Mouse (Mus musculus) forebrain, embryonic 11.5 days (tissue): Measurements from ENCODE around the gene Slc44a3. TPM values are rescaled to one million over a fixed set of nuclear protein-coding genes. Genes with fewer than 3 reads are reported as not detected.

ENCODE experiments used
- ATAC-seq: fragments of 200-750 bp; cut with Nextera tagmentation; replicated peaks from 2 replicates; pipeline ENCODE4 v1.8.0; 2017; ENCODE audit warnings: moderate TSS enrichment; ENCODE audit not compliant: low FRiP score
- DNase-seq: peaks from one replicate; pipeline ENCODE4 v3.0.0-alpha.2; 2017; ENCODE audit warnings: low spot score
- H3K27ac ChIP-seq: fragments of 300-500 bp; sonication (generic); 2 replicates; pipeline ENCODE4 v1.5.1; 2014; ENCODE audit warnings: low read depth, low read length
- H3K27me3 ChIP-seq: fragments of 300-500 bp; sonication (generic); 2 replicates; pipeline ENCODE4 v1.6.1; 2014; ENCODE audit warnings: mild to moderate bottlenecking, low read length, mixed read lengths; ENCODE audit not compliant: control insufficient read depth, insufficient read depth
- H3K36me3 ChIP-seq: fragments of 300-500 bp; sonication (generic); 2 replicates; pipeline ENCODE4 v1.6.1; 2014; ENCODE audit warnings: mild to moderate bottlenecking, low read length, moderate library complexity, mixed read lengths; ENCODE audit not compliant: control insufficient read depth, insufficient read depth
- H3K4me1 ChIP-seq: fragments of 300-500 bp; sonication (generic); replicated peaks from 2 replicates; pipeline ENCODE4 v1.6.1; 2014; ENCODE audit warnings: low read length, mixed read lengths; ENCODE audit not compliant: control insufficient read depth, insufficient read depth
- H3K4me2 ChIP-seq: fragments of 300-500 bp; sonication (generic); 2 replicates; pipeline ENCODE4 v1.6.1; 2014; ENCODE audit warnings: low read depth, mild to moderate bottlenecking, low read length, moderate library complexity, mixed read lengths; ENCODE audit not compliant: severe bottlenecking
- H3K4me3 ChIP-seq: fragments of 300-500 bp; sonication (generic); 2 replicates; pipeline ENCODE4 v1.5.1; 2014; ENCODE audit warnings: low read depth, low read length
- H3K9ac ChIP-seq: fragments of 300-500 bp; sonication (generic); 2 replicates; pipeline ENCODE4 v1.6.1; 2014; ENCODE audit warnings: low read length
- H3K9me3 ChIP-seq: fragments of 300-500 bp; sonication (generic); 2 replicates; pipeline ENCODE4 v1.6.1; 2016; ENCODE audit warnings: low read length, mixed read lengths; ENCODE audit not compliant: control insufficient read depth
- WGBS: fragments of 180-500 bp; shearing (Covaris S2); extraction: QIAGEN DNeasy Blood & Tissue Kit; methylation state at CpG from one replicate; pipeline ENCODE4 v1.1.7; 2014; 5-methylcytosine and 5-hydroxymethylcytosine counted together
- polyA plus RNA-seq: library from polyadenylated mRNA; unstranded; fragments of >200 nt; fragmentation: Nextera tagmentation; extraction: Ambion mirVana; gene quantifications from 2 replicates; pipeline ENCODE4 v1.2.1, GENCODE M21; 2014

Gene Slc44a3
- polyA plus RNA-seq, 1 experiment from 2014 or later = 1.0 TPM

DNA sequence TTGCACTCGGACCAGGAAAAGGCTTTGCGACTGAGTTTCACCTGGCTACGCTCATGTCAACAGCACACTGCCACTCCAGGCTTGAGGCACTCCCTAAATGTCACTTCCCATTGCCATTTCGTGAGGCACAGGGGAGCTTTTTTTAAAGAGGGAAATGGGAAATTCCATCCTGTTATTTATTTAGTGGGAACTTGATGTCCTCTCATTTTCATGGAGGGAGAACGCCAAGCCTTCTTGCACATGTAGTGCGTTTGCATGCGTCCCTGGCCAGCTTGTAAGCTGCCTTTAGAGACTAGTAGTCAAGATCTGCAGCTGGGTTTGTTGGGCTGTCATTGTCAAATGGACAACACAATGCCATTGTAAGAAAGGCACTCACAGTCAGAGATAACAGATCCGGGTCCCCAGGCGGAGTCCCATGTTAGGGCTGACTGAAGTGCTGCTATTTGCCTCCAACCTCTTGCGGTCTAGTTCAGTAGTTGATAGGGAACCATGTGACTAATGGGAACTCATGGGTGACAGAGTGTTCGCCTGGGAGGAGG lies 92.5 kb downstream of the Slc44a3 start:
- H3K9ac ChIP-seq = no peak overlapping the region
- 93% methylated on average over 11 of the region's 11 CpGs for WGBS
- no peaks in the 10 kb centered on the region for H3K27me3 ChIP-seq
- DNase-seq = no peak
- H3K4me1 ChIP-seq = no peaks in the 10 kb centered on the region
- ATAC-seq = no peak
- no peak overlapping the region for H3K4me2 ChIP-seq
- no peak overlapping the region for H3K4me3 ChIP-seq
- H3K36me3 ChIP-seq = peaks cover 10% of the 10 kb centered on the region
- H3K27ac ChIP-seq = no peak overlapping the region
- H3K9me3 ChIP-seq = peaks cover 3% of the 10 kb centered on the region

DNA sequence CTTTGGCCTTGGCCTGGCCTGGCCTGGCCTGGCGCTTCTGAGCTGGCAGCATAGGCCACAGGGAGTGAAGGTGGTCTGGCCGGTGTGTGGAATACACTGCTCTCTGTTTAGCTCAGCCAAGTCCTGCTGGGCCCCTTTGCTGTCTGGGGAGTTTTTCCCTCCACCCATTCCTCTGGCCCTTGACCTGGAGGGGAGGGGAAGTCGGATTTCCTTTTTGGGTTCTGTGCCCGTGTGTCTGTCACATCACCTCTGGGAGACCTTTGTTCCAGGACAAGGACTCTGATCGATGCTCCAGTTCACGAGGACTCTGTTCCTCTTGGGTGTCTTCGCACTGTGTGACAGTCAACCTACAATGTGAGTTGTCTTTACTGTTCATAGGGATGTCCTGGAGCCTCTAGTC lies 94.2 kb downstream of the Slc44a3 start:
- H3K9ac ChIP-seq = no peak overlapping the region
- no peak overlapping the region for H3K27ac ChIP-seq
- WGBS = 81% methylated on average over 7 of the region's 7 CpGs
- peaks cover 6% of the 10 kb centered on the region for H3K36me3 ChIP-seq
- H3K4me2 ChIP-seq = no peak overlapping the region
- no peaks in the 10 kb centered on the region for H3K27me3 ChIP-seq
- no peak overlapping the region for H3K4me3 ChIP-seq
- no peaks in the 10 kb centered on the region for H3K9me3 ChIP-seq
- DNase-seq = no peak
- ATAC-seq = no peak
- 0 out of 2 replicates have a peak, but pooled peaks cover 3% of the 10 kb centered on the region for H3K4me1 ChIP-seq

DNA sequence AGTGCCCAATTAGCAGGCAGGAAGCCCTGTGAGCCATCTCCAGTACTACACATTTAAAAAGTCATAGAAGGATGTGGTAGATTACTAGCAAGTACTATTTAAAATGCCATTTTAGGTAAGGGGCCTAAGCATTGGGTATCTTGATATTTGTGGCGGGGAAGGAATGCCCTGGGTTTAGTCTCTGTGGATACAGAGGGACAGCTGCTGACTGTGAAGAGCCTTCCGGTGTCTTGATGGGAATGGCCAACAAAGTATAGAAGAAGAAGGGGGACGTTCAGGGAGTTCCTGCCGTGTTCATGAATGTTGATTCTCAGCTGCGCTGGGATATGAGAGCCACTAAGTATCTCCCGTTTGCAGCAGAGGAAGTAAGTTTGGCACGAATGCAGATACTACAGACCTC lies 95.1 kb downstream of the Slc44a3 start:
- Histone ChIP-seq H3K27ac (no peak overlapping the region), H3K4me3 (no peak overlapping the region), H3K9me3 (no peaks in the 10 kb centered on the region), H3K9ac (no peak overlapping the region), H3K36me3 (peaks cover 6% of the 10 kb centered on the region), H3K27me3 (no peaks in the 10 kb centered on the region), H3K4me2 (no peak overlapping the region), H3K4me1 (0 out of 2 replicates have a peak, but pooled peaks cover 3% of the 10 kb centered on the region)
- DNase-seq = no peak
- ATAC-seq = no peak
- 92% methylated on average over 7 of the region's 7 CpGs for WGBS

DNA sequence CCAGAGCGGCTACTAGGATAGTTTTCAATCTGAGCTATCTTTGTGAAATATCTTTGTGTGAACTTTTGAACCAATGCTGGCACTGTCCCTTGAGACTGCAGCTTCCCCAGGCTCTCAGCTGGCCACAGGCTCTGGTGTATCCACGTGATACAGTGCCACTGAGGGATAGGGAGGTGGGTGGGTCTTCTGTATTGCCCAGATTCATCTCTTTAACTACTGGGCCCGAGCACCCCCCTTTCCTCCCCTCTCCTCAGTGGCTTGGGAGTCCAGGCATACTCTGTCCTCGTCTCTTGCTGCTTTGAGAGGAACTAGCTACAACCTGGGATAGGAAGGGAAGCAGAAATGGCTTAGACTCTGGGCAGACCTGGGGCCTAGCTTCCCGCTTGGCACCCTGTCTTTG lies 96.9 kb downstream of the Slc44a3 start:
- Histone ChIP-seq H3K27ac (no peak overlapping the region), H3K27me3 (no peaks in the 10 kb centered on the region), H3K9me3 (no peaks in the 10 kb centered on the region), H3K4me1 (peaks cover 8% of the 10 kb centered on the region; the same call in 1 of the 2 replicates), H3K4me2 (no peak overlapping the region), H3K9ac (no peak overlapping the region), H3K4me3 (no peak overlapping the region), H3K36me3 (no peaks in the 10 kb centered on the region; the same call in 1 of the 2 replicates)
- DNase-seq (no peak), ATAC-seq (no peak)
- 89% methylated on average over 5 of the region's 5 CpGs for WGBS

DNA sequence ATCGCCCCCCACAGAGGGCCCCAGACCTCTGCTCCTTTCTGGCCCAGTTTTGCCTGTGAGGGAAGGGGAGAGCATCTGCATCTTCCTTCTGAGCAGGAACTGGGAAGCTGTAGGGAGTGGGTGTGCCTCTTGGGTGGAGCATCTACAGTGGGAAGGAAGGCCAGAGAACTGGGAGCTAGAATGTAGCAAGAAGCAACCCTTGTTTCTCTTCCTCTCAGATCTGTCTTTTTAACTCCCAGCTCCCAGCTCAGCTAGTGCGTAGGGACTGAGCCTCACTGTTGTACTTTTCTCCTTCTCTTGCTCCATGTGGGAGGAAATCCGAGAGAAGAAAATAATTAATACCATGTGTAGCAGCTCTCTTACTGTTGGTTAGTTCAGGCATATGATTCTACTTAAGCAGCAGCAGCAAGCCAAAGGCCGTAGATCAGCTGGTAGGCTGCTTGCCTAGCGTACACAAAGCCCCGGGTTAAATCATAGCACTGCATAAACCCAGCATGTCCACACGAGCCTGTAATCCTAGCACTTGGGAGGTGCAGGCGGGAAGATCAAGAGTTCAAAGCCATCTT lies 98.2 kb downstream of the Slc44a3 start:
- no peak overlapping the region for H3K9ac ChIP-seq
- no peak overlapping the region for H3K4me3 ChIP-seq
- no peak overlapping the region for H3K27ac ChIP-seq
- peaks cover 13% of the 10 kb centered on the region; the same call in 1 of the 2 replicates for H3K4me1 ChIP-seq
- no peaks in the 10 kb centered on the region for H3K9me3 ChIP-seq
- 61% methylated on average over 8 of the region's 8 CpGs for WGBS
- no peak for ATAC-seq
- H3K27me3 ChIP-seq = no peaks in the 10 kb centered on the region
- no peak for DNase-seq
- H3K4me2 ChIP-seq = no peak overlapping the region
- no peaks in the 10 kb centered on the region; the same call in 1 of the 2 replicates for H3K36me3 ChIP-seq

DNA sequence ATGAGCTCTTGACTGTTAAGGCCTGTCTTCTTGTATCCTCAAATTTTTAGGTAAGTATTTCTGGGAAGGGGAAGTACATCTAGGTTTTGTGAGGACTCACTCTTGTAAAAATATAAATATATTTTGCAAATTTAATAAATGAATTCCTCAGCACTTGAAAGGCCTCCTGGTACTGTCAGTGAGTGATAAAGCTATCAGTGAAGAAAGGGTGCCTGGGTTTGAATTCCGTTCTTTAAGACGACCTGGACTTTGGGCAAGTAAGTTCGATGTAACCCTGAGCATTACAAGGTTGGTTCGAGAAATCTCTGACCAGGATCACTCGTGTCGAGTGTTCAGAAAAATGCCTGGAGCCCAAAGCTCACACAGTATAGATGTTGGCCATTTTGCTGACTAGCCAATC lies 98.8 kb downstream of the Slc44a3 start:
- H3K9ac ChIP-seq = no peak overlapping the region
- H3K4me3 ChIP-seq = no peak overlapping the region
- H3K4me1 ChIP-seq = peaks cover 18% of the 10 kb centered on the region; the same call in 1 of the 2 replicates

DNA sequence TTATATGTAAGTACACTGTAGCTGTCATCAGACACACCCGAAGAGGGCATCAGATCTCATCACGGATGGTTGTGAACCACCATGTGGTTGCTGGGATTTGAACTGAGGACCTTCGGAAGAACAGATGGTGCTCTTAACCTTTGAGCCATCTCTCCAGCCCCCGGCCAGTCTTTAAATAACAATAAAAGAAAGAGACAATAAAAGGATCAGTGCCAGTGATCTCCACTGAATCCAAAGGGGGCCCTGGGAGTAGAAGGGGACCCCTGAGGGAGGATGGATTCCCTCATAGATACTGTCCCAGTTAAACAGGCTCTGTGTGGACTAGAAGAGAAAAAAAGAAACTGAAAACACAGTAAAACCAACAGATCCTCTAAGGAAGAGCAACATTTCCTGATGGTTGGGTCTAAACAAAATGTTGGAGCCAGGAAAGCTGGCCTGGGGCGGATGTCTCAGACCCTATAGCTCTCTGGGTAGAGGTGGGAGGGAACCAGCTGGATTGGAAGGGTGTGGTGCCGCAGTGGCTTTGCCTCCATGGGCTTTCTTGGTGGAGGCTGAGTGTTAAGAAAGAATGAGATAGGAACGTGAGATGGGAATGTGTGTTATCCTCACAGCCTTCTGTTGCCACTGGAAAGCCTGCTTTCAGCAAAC lies 101.8 kb downstream of the Slc44a3 start:
- no peak for ATAC-seq
- Histone ChIP-seq H3K27me3 (no peaks in the 10 kb centered on the region), H3K4me3 (no peak overlapping the region), H3K27ac (no peak overlapping the region), H3K36me3 (no peaks in the 10 kb centered on the region), H3K9me3 (no peaks in the 10 kb centered on the region), H3K9ac (no peak overlapping the region), H3K4me1 (peaks cover 20% of the 10 kb centered on the region), H3K4me2 (peak overlapping the region; percentile 18; the same call in 1 of the 2 replicates)
- no peak for DNase-seq
- WGBS = 32% methylated on average over 7 of the region's 7 CpGs

More for the DNA sequence above, 98.8 kb downstream of the Slc44a3 start:
- no peak for DNase-seq
- WGBS = 81% methylated on average over 6 of the region's 6 CpGs
- ATAC-seq = no peak
- no peaks in the 10 kb centered on the region for H3K9me3 ChIP-seq
- H3K27ac ChIP-seq = no peak overlapping the region
- no peaks in the 10 kb centered on the region for H3K27me3 ChIP-seq
- H3K36me3 ChIP-seq = no peaks in the 10 kb centered on the region; the same call in 1 of the 2 replicates
- no peak overlapping the region for H3K4me2 ChIP-seq

DNA sequence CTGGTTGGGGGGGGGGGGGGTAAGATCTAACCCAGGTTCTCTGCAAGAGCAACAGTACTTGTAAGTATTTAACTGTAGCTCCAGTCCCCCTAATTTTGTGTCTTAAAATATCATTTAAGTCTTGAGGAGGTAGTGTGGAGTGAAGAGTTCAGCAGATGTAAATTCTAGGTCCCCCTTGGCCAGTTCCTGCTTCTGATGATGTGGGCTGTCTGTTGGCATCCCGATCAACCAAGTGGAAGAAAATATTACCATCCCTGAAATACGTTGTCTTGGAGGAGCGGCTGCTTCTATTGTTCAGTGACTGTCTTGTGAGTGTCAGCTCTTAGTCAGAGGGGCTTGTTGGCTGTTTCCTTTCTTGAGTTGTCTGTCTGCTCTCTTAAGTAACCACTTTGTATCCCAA lies 102.7 kb downstream of the Slc44a3 start:
- Histone ChIP-seq H3K9ac (no peak overlapping the region), H3K4me3 (peak overlapping the region; percentile 90; the same call in 1 of the 2 replicates), H3K27ac (no peak overlapping the region), H3K27me3 (no peaks in the 10 kb centered on the region; the same call in 1 of the 2 replicates), H3K4me1 (peaks cover 20% of the 10 kb centered on the region), H3K4me2 (peak overlapping the region; percentile 62), H3K36me3 (no peaks in the 10 kb centered on the region), H3K9me3 (no peaks in the 10 kb centered on the region)
- no peak for ATAC-seq
- WGBS = 41% methylated on average over 3 of the region's 3 CpGs
- DNase-seq = no peak
